17 mouse cellular contexts compared by ENCODE assay signal in genomic region chr17:13180491-13180890, GRCm38 (mm10). TPM values are rescaled to one million over a fixed set of nuclear protein-coding genes. Genes with fewer than 3 reads are reported as not detected.
"Had no signal": no experiment of that assay in that cellular context is flagged by ENCODE, and none has a peak within 500 bp of the region (broad histone marks: within the 10 kb centered on the region; RNA-seq: fewer than 3 reads in every experiment).

No protein-coding gene starts in this region.

RNA-seq across cellular contexts. Expression of gene Smok2a, which starts 40.5 kb away (rescaled TPM):
- polyA plus RNA-seq: liver, embryonic 15.5 days; liver, postnatal 0 days; lung, adult 2 months; lung, embryonic 15.5 days; lung, postnatal 0 days; macrophage; midbrain, embryonic 12.5 days; midbrain, embryonic 14.5 days; midbrain, embryonic 16.5 days; myocyte; neural tube, embryonic 11.5 days; neural tube, embryonic 13.5 days; neural tube, embryonic 15.5 days; small intestine, adult 2 months; stomach, embryonic 14.5 days; stomach, embryonic 16.5 days; urinary bladder, adult 2 months had no signal

RNA-seq across cellular contexts. Expression of gene Unc93a, which starts 48.9 kb away (rescaled TPM):
- polyA plus RNA-seq: liver, embryonic 15.5 days; liver, postnatal 0 days; lung, embryonic 15.5 days; lung, postnatal 0 days; macrophage; midbrain, embryonic 12.5 days; midbrain, embryonic 14.5 days; midbrain, embryonic 16.5 days; myocyte; neural tube, embryonic 11.5 days; neural tube, embryonic 13.5 days; neural tube, embryonic 15.5 days; stomach, embryonic 14.5 days; stomach, embryonic 16.5 days; urinary bladder, adult 2 months had no signal

RNA-seq across cellular contexts. Expression of gene Smok2b, which starts 49.6 kb away (rescaled TPM):
- polyA plus RNA-seq: liver, embryonic 15.5 days; liver, postnatal 0 days; lung, adult 2 months; lung, embryonic 15.5 days; lung, postnatal 0 days; macrophage; midbrain, embryonic 12.5 days; midbrain, embryonic 14.5 days; midbrain, embryonic 16.5 days; myocyte; neural tube, embryonic 11.5 days; neural tube, embryonic 13.5 days; neural tube, embryonic 15.5 days; small intestine, adult 2 months; stomach, embryonic 14.5 days; stomach, embryonic 16.5 days; urinary bladder, adult 2 months had no signal
